Mouse (Mus musculus) hindbrain, embryonic 14.5 days (tissue): ENCODE data around the gene Serping1. TPM values are rescaled to one million over a fixed set of nuclear protein-coding genes. Genes with fewer than 3 reads are reported as not detected.

ENCODE experiments used
- ATAC-seq: fragments of 200-750 bp; cut with Nextera tagmentation; 2 replicates; pipeline ENCODE4 v1.8.0; 2017; ENCODE audit warnings: moderate number of reproducible peaks, mild to moderate bottlenecking, moderate TSS enrichment, moderate library complexity; ENCODE audit not compliant: low FRiP score
- DNase-seq: peaks from one replicate; pipeline ENCODE4 v3.0.0-alpha.2; 2015; ENCODE audit warnings: low spot score
- H3K27ac ChIP-seq: fragments of 300-500 bp; sonication (generic); 2 replicates; pipeline ENCODE4 v1.5.1; 2014; ENCODE audit warnings: mild to moderate bottlenecking, moderate library complexity
- H3K27me3 ChIP-seq: fragments of 300-500 bp; sonication (generic); 2 replicates; pipeline ENCODE4 v1.6.1; 2014; ENCODE audit warnings: mild to moderate bottlenecking, low read length, mixed read lengths; ENCODE audit not compliant: control insufficient read depth, insufficient read depth
- H3K36me3 ChIP-seq: fragments of 300-500 bp; sonication (generic); replicated peaks from 2 replicates; pipeline ENCODE4 v1.6.1; 2014; ENCODE audit not compliant: control insufficient read depth, insufficient read depth
- H3K4me1 ChIP-seq: fragments of 300-500 bp; sonication (generic); replicated peaks from 2 replicates; pipeline ENCODE4 v1.6.1; 2014; ENCODE audit warnings: antibody characterized with exemption, low read length, mixed read lengths; ENCODE audit not compliant: control insufficient read depth, insufficient read depth
- H3K4me2 ChIP-seq: fragments of 300-500 bp; sonication (generic); replicated peaks from 2 replicates; pipeline ENCODE4 v1.6.1; 2014; ENCODE audit warnings: mild to moderate bottlenecking, moderate library complexity
- H3K4me3 ChIP-seq: fragments of 300-500 bp; sonication (generic); replicated peaks from 2 replicates; pipeline ENCODE4 v1.5.1; 2014; ENCODE audit warnings: mild to moderate bottlenecking, low read length
- H3K9ac ChIP-seq: fragments of 300-500 bp; sonication (generic); 2 replicates; pipeline ENCODE4 v1.6.1; 2014
- H3K9me3 ChIP-seq: fragments of 300-500 bp; sonication (generic); 2 replicates; pipeline ENCODE4 v1.6.1; 2016; ENCODE audit warnings: low read length; ENCODE audit not compliant: control insufficient read depth
- WGBS: fragments of 180-500 bp; shearing (Covaris S2); extraction: QIAGEN DNeasy Blood & Tissue Kit; methylation state at CpG from one replicate; pipeline ENCODE4 v1.1.7; 2014; 5-methylcytosine and 5-hydroxymethylcytosine counted together
- polyA plus RNA-seq: library from polyadenylated mRNA; unstranded; fragments of >200 nt; fragmentation: Nextera tagmentation; extraction: Ambion mirVana; gene quantifications from 2 replicates; pipeline ENCODE4 v1.2.1, GENCODE M21; 2014

Gene Serping1
- polyA plus RNA-seq, 1 experiment from 2014 or later, result 36.3 TPM

GRCm38 (mm10) chr2:84792516-84792915 is 17.3 kb upstream of the Serping1 start:
- no peak overlapping the region for H3K27ac ChIP-seq
- H3K4me1 ChIP-seq, result no peaks in the 10 kb centered on the region
- no peaks in the 10 kb centered on the region; the same call in 1 of the 2 replicates for H3K27me3 ChIP-seq
- no peak overlapping the region for H3K4me3 ChIP-seq
- no peak overlapping the region for H3K4me2 ChIP-seq
- H3K9me3 ChIP-seq, result no peaks in the 10 kb centered on the region
- H3K9ac ChIP-seq, result no peak overlapping the region
- H3K36me3 ChIP-seq, result no peaks in the 10 kb centered on the region
- no peak for ATAC-seq
- WGBS, result 88% methylated on average over 3 of the region's 3 CpGs
- no peak for DNase-seq

- Histone ChIP-seq H3K27ac (no peak overlapping the region), H3K9me3 (no peaks in the 10 kb centered on the region), H3K9ac (no peak overlapping the region), H3K4me2 (no peak overlapping the region), H3K36me3 (no peaks in the 10 kb centered on the region), H3K27me3 (no peaks in the 10 kb centered on the region; the same call in 1 of the 2 replicates), H3K4me3 (no peak overlapping the region), H3K4me1 (no peaks in the 10 kb centered on the region)
- ATAC-seq, result no peak
- DNase-seq, result no peak
- 54% methylated on average over 9 of the region's 9 CpGs for WGBS
Observed at GRCm38 (mm10) chr2:84790418-84790817, 15.2 kb upstream of the Serping1 start.

GRCm38 (mm10) chr2:84788316-84788715 is 13.1 kb upstream of the Serping1 start:
- Histone ChIP-seq H3K4me2 (no peak overlapping the region), H3K27me3 (no peaks in the 10 kb centered on the region; the same call in 1 of the 2 replicates), H3K4me3 (no peak overlapping the region), H3K9ac (no peak overlapping the region), H3K36me3 (no peaks in the 10 kb centered on the region), H3K4me1 (no peaks in the 10 kb centered on the region), H3K27ac (no peak overlapping the region), H3K9me3 (no peaks in the 10 kb centered on the region)
- DNase-seq (no peak), ATAC-seq (no peak)
- WGBS, result 94% methylated on average over 3 of the region's 3 CpGs

- WGBS, result 88% methylated on average over 3 of the region's 3 CpGs
- Histone ChIP-seq H3K4me1 (no peaks in the 10 kb centered on the region), H3K9ac (no peak overlapping the region), H3K4me2 (no peak overlapping the region), H3K4me3 (no peak overlapping the region), H3K36me3 (no peaks in the 10 kb centered on the region), H3K27me3 (no peaks in the 10 kb centered on the region), H3K9me3 (no peaks in the 10 kb centered on the region), H3K27ac (no peak overlapping the region)
- ATAC-seq (no peak), DNase-seq (no peak)
Observed at GRCm38 (mm10) chr2:84783840-84784566, 8.8 kb upstream of the Serping1 start.

GRCm38 (mm10) chr2:84783315-84783714 is 8.1 kb upstream of the Serping1 start:
- H3K4me1 ChIP-seq, result no peaks in the 10 kb centered on the region
- ATAC-seq, result no peak
- no peaks in the 10 kb centered on the region for H3K27me3 ChIP-seq
- H3K9ac ChIP-seq, result no peak overlapping the region
- H3K36me3 ChIP-seq, result no peaks in the 10 kb centered on the region
- H3K9me3 ChIP-seq, result no peaks in the 10 kb centered on the region
- WGBS, result 90% methylated on average over 1 of the region's 1 CpGs
- DNase-seq, result no peak
- H3K4me2 ChIP-seq, result no peak overlapping the region
- no peak overlapping the region for H3K4me3 ChIP-seq
- no peak overlapping the region for H3K27ac ChIP-seq

GRCm38 (mm10) chr2:84779210-84779609 is 4.0 kb upstream of the Serping1 start:
- Histone ChIP-seq H3K9me3 (no peaks in the 10 kb centered on the region), H3K4me1 (peaks cover 6% of the 10 kb centered on the region), H3K9ac (no peak overlapping the region), H3K27me3 (no peaks in the 10 kb centered on the region), H3K27ac (no peak overlapping the region), H3K4me3 (no peak overlapping the region), H3K4me2 (no peak overlapping the region), H3K36me3 (no peaks in the 10 kb centered on the region)
- 61% methylated on average over 6 of the region's 6 CpGs for WGBS
- ATAC-seq (no peak), DNase-seq (no peak)

- no peaks in the 10 kb centered on the region for H3K36me3 ChIP-seq
- WGBS, result 49% methylated on average over 3 of the region's 3 CpGs
- DNase-seq, result no peak
- H3K4me1 ChIP-seq, result peaks cover 8% of the 10 kb centered on the region
- no peak overlapping the region for H3K4me2 ChIP-seq
- H3K27me3 ChIP-seq, result no peaks in the 10 kb centered on the region
- H3K4me3 ChIP-seq, result no peak overlapping the region
- H3K9me3 ChIP-seq, result no peaks in the 10 kb centered on the region
- no peak overlapping the region for H3K9ac ChIP-seq
- H3K27ac ChIP-seq, result no peak overlapping the region
- ATAC-seq, result no peak
Observed at GRCm38 (mm10) chr2:84777706-84778105, 2.5 kb upstream of the Serping1 start.

- H3K9me3 ChIP-seq, result no peaks in the 10 kb centered on the region
- no peak overlapping the region for H3K4me3 ChIP-seq
- H3K36me3 ChIP-seq, result no peaks in the 10 kb centered on the region
- no peak overlapping the region for H3K9ac ChIP-seq
- no peak for ATAC-seq
- no peaks in the 10 kb centered on the region for H3K27me3 ChIP-seq
- H3K4me1 ChIP-seq, result peaks cover 8% of the 10 kb centered on the region
- WGBS, result 69% methylated on average over 6 of the region's 6 CpGs
- no peak overlapping the region for H3K4me2 ChIP-seq
- no peak overlapping the region for H3K27ac ChIP-seq
- no peak for DNase-seq
Observed at GRCm38 (mm10) chr2:84775665-84776064, 421 bp upstream of the Serping1 start.

GRCm38 (mm10) chr2:84774751-84775150 is 493 bp downstream of the Serping1 start:
- peak overlapping the region; percentile 65 for H3K27ac ChIP-seq
- DNase-seq (peak; percentile 38), ATAC-seq (peak; percentile 87)
- H3K9me3 ChIP-seq, result no peaks in the 10 kb centered on the region
- no peaks in the 10 kb centered on the region for H3K36me3 ChIP-seq
- H3K4me1 ChIP-seq, result peaks cover 8% of the 10 kb centered on the region
- H3K9ac ChIP-seq, result peak overlapping the region; percentile 57
- WGBS, result under 1% methylated on average over 15 of the region's 15 CpGs
- peak overlapping the region; percentile 31 for H3K4me3 ChIP-seq
- peak overlapping the region; percentile 66 for H3K4me2 ChIP-seq
- no peaks in the 10 kb centered on the region for H3K27me3 ChIP-seq

- Histone ChIP-seq H3K36me3 (no peaks in the 10 kb centered on the region), H3K27me3 (no peaks in the 10 kb centered on the region), H3K27ac (no peak overlapping the region), H3K9ac (no peak overlapping the region), H3K4me2 (no peak overlapping the region), H3K4me3 (no peak overlapping the region), H3K9me3 (no peaks in the 10 kb centered on the region), H3K4me1 (peaks cover 8% of the 10 kb centered on the region)
- WGBS, result 88% methylated on average over 5 of the region's 5 CpGs
- DNase-seq, result no peak
- ATAC-seq, result no peak
Observed at GRCm38 (mm10) chr2:84773195-84773594, 2.0 kb downstream of the Serping1 start.
